Mouse (Mus musculus): ENCODE measurements at regions not wholly inside any gene's neighbourhood (a gene's known extent, or its start where the extent isn't known, plus 50 kb on each side); places are given as distances from the start of the nearest gene placed in this dataset.

DNA sequence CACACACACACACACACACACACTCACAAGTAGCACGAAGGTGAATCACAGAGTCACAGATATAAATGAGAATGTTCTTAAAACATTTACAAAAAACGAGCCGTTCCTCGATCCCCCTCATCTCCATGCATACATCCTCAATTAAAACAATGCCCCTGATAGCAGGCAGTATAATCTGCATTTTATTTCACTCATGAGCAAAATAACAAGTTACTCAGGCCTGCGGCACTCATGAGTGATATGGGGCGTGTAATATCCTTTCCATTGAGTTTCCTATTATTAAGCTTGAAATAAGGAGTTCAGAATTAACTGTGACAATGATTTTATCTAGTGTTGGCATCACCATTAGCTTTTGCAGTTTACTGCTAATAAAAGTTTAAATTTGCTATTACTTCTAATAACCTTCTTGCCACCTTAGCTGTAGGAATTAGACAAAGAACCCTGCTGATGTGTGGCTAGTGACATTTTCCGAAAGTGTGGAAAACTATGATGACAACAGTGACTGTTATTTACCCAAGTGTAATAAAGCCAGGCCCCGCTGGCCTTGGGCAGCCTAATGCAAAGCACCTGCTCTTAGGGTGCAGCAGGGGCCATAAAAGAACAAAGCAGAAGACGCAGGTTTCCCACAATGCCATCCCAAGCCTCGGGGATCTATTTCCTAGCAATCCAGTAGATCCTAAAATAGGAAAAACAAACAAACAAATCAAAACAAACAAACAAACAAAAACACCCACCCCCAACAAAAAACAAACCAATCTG lies 592.0 kb downstream of the Ttll7 start:
- DNase-seq (ENCODE audit: low spot score), result no peak

DNA sequence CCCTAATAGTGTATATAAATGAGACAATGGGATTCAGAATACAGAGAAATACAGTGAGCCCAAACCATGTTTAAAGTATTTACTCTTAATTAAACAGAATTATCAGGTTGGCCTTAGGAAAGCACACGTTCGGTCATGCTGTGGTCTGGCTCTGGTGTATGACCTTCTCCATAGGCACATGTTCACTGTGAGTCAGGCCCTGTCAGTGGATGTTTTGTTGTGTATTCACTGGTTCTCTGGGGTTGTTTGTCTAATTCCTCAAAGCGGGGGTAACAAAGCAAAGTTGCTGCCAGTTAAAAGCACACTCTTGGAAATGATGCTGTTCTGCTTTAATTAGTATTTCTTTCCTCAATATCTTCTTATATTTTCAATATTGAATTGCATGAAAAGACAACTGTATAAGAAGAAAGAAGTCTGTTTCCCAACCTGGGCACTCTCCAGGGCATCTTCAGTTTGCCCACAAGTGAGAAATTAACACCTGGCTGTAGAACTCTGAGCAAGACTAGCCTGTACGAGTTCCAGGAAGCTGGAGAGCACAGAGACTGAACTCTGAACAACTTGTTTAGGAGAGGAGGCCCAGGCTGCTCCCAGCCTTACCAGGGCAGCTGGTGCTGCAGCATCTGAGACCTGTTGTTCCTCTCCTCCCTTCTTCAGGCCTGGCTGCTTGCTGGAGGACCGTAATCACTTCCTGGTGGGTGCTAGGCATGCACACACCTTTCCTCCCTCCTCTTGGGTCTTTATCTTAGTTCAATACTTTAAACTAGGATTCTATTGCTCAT lies 593.1 kb downstream of the Ttll7 start:
- DNase-seq (ENCODE audit: low spot score), result no peak

DNA sequence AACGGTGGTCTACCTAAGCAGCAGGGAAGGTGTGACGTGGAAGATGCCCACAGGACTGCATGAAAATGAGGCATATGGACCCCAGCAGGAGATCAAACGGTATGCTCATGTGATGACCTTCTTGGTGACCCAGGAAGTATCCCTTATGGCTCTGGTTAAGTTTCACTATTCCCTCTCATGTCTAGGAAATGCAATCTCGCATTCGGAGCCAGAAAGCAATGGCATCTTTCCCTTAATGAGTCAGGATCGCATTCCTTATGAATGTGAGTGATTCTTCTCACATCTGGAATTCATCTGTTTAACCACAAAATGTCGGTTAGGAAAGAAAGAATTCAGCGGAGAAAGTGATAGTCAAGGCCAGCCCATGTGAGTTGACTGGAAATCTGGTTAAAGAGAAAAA lies 593.7 kb downstream of the Ttll7 start:
- no peak for DNase-seq (ENCODE audit: low spot score)

DNA sequence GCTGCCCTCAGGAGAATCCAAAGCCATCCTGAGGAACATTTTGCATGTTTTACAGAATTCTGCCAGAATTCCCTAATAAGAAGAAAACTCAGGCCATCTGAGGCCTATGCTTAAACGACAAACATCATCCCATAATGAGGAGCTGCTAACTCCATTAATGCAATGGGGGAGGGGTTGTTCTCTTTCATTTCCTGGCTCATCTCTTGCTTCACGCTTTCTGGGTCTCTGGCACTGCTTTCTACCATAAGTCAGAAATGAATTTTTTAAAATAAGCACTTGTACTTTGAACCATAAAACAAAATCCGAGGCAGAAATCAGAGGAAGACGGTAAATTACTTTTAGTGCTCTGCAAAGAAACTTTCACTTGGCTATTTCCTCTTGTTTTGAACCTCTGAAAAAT lies 600.0 kb downstream of the Ttll7 start:
- no peak for DNase-seq (ENCODE audit: low spot score)

DNA sequence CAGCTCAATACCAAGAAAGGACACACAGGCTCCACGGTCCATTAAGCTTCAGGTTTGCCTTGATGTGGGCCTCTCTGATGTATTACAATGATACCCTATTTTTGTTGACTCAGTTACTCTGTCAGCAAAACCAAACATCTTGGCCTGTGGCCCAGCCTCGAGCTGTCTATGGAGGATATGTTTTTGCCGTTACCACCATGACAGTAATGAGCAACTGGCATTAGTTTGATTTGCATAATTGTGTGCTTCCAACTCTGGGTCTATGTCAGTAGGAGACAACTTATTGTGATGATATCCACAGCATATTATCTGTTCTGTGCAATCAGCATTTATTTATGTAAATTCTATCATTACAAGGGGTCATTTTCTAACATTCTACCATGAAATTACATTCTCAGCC lies 603.2 kb downstream of the Ttll7 start:
- DNase-seq (ENCODE audit: low spot score), result no peak

DNA sequence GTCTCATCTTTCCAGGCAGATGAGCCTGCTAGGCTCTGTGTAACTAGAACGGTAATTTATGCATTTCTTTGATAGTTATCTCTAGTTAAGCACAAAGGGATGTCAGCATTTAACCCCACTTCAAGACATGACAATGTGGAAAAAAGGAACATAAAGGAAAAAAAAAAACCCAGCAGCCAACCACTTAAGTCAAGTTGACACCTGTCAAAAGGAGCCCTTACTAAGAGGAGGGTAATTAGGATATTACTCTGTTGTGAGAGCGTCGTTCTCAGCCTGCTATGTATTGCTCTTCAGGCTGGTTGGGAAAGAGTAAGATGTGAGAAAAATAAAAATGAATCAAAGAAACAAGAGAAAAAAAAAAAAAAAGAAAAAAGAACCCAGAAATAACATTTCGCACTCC lies 604.1 kb downstream of the Ttll7 start:
- DNase-seq (ENCODE audit: low spot score), result no peak

DNA sequence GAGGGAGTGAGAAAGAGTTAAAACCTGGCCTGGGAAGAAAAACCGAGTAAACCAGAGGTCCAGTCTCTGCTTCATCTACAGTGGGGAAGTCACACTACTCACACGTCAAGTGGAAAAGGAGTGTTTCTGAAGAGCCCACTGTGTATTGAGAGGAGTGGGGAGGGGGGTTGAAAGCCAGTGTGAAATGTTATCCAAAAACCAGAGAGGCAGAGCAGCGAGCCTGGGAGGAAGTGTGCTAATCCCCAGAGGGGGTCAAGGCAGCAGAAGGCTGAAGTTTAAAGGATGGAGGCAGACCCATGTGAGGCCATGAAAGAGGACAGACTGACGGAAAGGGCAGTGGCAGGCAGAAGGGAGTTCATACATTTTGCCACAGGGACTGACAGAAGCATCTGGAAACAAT lies 605.9 kb downstream of the Ttll7 start:
- no peak for DNase-seq (ENCODE audit: low spot score)

DNA sequence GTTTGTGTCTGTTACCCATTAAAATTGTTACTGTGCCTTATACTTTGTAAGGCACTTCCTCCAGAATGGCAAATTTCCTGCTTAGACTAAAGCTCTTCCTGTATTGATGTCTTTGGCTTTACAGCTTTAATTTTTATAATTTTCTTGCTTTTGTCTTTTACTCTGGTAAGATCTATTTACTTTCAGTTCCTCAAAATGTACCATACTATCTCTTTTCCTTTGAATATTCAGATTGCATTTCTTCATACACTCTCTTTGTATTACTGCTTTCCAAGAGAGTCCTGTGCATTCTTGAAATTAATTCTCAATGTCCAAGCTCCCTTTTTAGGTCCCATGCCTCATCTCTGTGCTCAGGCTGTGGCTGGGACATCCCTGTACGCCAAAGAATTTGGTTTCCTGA lies 627.7 kb downstream of the Ttll7 start:
- DNase-seq (ENCODE audit: low spot score), result no peak

Measured in layer of hippocampus, adult 11-12 months (tissue).